Mouse (Mus musculus): ENCODE measurements around the gene Chchd10.

The Chchd10 gene

DNA sequence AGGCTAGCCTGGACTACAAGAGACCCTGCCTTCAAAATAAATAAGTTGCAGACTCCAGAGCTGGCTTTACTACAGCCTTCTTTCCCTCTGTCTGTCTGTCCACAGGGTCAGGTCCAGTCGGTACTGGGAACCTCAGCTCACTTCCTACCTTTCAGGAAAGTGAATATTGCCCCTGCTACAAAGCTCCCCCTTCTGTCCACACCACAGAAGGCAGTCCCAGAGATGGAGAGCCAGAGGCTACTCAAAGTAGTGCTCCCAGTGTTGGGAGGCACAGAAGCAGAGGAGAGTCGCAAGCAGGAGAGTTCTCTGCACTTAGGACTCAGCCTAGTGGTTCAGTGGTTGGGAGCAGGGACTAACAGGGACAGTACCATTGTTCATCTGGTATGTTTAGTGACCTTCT is 8.6 kb upstream of the Chchd10 start:
- no peak for DNase-seq (ENCODE audit: low read depth, low spot score)

DNA sequence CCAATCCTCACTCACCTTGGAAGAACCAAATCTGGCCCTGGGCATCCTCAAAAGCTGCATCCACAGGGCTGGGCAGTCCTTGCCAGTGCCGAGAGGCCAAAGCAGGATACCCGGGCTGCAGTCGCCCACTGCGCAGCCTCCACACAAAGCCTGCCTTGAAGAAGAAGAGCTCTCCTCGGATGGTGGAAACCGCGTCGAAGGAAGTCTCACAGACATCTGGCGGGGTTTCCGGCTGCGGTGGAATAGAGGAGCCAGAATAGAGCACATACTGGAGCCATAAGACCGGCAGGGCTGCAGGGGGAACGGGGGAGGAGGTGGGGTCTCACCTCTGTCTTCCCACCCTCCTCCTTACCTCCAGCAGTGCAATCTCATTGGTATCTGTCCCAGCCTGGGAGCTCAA is 6.5 kb upstream of the Chchd10 start:
- no peak for DNase-seq (ENCODE audit: low read depth, low spot score)

DNA sequence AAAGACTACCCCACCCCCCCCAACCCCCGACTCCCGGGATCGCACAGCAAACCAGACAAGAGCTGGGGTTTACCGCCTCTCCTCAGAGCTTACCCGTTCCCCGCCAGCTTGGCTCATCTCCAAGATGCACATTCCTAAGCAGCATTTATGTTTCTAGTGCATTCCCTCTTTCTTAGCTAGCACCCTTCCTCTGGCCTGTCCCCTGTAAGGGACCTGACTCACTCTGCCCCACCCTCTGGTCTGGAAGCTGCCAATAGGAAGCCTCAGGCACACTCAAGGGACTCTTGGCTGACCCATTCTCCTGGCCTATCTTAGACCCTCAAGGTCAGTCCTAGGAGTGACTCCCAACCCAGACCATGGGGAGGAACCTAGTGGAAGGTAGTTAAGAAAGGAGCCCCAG is 2.6 kb upstream of the Chchd10 start:
- no peak for DNase-seq (ENCODE audit: low read depth, low spot score)

DNA sequence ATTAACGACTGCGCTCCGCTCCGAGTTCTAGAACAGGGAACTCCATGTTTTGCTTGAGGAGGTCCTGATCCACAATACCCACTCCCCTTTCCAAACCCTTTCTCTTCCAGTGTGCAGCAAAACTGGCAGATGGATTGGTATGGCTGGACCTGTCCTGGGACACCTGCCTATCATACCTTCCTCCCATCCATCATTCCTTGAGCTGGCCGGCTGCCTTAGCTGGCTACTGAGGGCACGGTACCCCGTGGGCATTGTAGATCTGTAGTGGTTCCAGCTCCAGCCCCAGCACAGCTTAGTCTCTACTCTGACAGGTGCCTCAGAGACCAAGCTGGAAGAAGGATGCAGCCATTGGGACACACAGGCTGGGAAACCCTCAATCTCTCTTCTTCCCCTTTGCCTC is 1.6 kb upstream of the Chchd10 start:
- DNase-seq (ENCODE audit: low read depth, low spot score): no peak

DNA sequence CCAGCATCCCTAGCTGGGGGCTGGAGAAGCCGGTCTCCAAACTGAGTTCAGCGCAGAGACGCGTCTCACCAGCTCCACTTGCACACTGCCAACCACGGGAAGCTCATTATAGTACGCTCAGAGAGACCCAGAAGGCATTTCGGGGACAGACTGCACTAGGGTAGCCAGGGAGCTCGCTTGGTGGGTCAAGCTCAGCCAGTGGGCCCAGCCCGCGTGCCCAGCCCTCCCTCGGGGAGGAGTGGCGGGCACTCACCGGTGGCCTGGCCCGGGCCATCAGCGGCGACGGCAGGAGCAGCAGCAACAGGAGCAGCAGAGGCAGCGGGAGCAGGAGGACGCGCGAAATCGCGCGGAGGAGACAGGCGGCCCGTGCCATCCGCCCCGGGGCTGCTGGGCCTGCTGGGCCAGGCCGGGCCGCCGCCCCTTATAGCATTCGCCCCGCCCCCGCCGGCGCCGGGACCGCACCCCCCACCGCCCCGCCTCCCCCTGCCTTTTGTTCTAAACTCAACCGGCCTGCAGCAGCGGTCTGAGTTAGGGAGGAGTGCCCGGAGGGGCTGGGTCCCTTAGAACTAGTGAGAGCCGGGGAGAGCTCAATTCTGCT is 750 bp upstream of the Chchd10 start:
- no peak for DNase-seq (ENCODE audit: low read depth, low spot score)

DNA sequence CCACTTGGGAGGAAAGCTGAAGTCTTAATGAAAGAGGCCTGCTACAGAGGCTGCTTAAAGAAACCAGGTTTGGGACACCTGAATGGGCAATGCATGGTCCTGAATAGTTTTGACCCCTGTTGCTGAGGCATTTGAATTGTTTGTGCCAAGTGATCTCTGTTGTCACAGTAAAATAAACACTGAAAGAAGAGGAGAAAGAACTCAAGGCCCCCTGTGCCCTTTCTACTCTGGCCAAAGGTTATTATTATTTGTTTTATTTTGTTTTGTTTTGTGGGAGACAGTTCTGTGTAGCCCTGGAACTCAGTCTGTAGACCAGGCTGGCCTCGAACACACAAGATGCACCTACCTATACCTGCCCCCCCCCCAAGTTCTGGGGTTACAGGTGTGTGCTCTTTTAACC is 2.1 kb downstream of the Chchd10 start:
- no peak for DNase-seq (ENCODE audit: low read depth, low spot score)

DNA sequence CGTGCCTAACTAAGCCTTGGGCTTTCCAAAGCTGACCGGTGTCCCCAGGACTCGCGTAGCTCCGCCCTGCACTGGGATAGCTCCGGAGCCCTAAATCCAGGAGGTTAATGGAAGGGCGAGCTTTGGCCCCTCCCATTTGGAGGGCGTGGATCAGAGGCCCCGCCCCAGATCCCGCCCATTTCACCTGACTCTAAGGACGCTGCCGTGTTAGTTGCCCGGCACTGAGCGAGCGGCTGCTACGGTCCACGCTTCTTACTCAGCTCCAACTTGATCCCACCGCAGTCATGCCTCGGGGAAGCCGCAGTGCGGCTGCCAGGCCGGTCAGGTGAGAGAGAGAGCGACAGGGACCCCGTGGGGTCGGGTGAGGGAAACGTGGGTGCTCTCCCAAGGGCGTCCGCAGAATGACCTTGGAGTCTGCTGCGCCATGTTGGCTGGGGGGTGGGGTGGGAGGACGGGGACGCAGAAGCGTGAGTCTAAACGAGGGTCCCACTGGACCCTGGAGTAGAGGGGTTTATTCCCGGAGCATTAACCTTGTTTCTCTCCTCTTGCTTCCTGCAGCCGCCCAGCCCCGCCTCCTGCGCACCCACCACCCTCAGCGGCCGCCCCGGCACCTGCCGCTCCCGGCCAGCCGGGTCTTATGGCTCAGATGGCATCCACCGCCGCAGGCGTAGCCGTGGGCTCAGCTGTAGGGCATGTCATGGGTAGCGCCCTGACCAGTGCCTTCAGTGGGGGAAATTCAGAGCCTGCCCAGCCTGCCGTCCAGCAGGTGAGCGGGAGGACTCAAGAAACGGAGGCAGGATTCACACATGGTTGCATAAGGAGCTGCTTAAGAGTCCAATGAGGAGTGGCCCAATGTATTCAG is 3.0 kb downstream of the Chchd10 start, which contains the start of gene Mmp11:
Gene Mmp11 (minus strand): TSS at position 817 of the 862 bp plus-strand sequence.
- DNase-seq (ENCODE audit: low read depth, low spot score): peak; percentile 86

DNA sequence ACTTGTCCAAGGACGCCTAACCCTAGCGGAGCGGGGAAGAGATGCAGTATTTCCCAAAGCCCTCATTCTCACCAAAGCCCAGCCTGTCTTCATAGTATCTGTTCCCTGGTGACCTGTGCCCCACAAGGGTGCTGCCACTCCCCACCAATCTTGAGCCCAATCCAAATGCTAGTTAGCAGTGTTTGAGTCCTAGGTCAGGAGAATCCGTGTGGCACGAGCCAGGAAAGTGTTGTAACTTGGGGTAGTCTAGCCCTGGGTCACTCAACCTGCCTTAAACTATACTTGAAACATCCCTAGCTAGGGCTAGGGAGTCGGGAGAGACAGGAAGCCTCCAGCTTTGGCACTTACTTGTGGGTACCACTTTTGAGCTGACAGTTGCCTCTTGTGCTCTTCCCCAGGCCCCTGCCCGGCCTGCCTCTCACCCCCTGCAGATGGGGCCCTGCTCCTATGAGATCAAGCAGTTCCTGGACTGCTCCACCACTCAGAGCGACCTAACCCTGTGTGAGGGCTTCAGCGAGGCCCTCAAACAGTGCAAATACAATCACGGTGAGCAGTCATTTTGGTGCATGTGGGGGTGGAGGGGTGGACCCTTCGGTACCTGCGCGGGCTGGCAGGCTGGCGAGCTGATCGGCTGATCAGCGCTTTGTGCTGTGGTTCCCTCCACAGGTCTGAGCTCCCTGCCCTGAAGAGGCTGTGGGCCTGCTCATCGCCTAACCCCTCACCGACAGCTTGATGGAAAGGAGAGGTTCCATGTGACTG is 4.2 kb downstream of the Chchd10 start:
- DNase-seq (ENCODE audit: low read depth, low spot score): no peak

DNA sequence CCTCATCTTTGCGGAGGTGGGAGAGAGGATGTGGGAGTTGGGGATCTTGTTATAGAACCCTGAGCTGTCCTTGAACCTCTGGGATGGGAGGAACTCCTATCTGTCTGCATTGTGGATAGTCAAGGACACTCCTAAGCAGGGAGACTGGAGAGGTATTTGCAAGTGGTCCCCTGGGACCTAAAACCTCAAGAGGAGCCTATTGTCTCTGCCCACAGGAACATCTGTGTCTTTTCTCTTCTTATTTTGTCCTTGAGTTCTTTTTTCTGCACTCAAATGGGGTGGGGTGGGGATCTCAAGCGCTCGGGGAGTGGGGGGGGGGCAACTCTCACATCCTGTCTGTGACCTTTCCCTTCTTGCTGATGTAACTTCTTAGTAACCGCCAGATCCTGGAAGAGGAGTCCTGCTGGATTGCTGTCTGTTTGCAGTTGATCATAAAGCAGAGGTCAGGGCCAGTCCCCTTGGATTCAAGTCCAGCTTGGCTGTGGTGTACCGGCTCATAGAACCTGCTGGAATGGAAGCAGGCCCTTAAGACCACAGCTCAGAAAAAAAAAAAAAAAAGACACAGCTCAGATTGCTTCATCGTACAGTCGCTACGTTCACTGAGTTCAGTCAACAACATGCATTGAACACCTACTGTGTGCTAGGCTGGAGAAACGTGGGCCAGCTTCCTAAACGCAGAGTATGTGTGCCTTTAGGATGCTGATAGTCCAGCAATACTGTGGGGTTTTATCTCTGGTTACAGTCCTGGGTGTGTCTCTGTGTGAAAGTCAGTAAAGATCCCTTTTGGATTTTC is 5.1 kb downstream of the Chchd10 start:
- DNase-seq (ENCODE audit: low read depth, low spot score): no peak

DNA sequence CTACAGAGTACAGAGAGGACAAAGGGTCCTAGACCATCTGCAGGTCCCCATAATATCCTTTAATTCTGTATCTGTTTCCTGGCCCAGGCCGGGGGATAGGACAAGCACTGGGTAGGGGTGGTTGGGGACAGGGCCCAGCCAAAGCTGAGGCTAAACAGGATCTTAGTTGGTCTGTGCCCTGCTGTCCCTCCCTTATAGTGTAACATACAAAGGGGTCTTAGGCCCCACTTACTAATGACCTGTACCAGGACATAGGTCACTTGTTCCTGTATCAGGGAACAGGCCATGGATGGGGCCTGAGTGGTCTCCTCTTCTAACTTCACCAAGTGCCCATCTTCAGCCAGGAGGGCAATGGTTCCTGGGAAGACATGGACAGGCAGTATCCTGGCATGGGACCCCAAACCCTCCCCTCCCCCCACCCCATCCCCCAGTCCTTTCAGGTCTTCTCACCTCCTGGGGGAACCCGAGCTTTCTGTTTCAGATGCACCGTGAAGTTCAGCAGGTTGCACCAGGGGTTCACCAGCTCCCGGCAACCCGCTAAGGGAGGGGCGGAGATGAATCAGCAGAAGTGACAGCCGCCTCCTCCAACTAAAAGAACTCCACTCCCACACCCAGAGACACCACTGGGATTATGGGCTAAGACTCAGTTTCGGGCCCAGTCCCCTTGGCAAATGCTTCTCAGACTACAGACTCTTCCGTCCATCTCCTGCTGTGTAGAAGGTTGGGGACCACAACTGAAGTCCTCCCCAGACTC is 6.7 kb downstream of the Chchd10 start:
- no peak for DNase-seq (ENCODE audit: low read depth, low spot score)

DNA sequence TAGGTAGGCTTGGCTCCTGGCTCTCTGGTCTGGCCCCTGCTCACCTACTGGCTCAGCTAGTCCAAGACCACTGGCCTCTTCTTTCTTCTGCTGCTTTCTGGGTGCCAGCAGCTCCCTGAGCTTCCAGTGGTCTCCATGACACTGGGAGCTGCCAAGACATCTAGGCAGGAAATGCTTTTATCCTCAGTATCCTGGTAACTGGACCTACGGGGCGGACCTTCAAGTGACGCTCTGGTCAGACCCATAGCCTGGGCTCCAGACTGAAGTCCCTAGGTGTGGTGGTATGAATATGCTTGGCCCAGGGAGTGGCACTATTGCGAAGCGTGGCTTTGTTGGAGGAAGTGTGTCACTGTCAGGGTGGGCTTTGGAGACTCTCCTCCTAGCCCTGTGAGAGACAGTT is 7.6 kb downstream of the Chchd10 start, which contains the start of gene Gm867:
Gene Gm867 (minus strand): TSS at position 153 of the 400 bp plus-strand sequence.
- no peak for DNase-seq (ENCODE audit: low read depth, low spot score)

DNA sequence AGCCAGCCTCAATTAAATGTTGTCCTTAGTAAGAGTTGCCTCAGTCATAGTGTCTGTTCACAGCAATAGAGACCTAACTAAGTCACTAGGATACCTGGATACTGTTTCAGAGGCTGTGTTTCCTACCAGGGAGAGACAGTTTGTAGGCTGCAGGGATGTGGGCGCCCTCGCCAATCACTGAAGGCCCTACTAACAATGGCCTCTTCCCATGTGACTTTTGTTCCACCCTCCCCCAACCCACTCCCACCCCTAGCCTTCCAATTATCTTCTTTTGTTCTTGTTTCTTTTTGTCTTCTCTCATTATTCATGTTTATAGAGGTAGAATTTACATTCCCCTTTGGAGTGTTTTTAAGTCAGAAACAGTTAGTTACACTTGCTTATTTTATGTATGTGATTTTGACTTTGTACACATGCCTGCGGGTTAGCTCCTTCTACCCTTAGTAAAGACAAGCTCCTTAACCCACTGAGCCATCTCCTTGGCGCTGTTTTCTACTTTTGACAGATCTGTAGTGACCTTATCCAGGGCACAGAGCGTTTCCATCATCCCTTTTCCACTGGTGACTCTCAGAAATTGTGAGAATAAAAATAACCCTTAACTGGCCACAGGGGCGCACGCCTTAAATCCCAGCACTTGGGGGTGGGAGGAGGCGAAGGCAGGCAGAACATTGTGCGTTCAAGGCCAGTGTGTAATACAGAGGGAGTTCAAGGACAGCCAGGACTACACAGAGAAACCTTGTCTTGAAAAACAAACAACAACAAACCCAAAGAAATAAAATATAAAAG is 8.3 kb downstream of the Chchd10 start:
- DNase-seq (ENCODE audit: low read depth, low spot score): no peak

DNA sequence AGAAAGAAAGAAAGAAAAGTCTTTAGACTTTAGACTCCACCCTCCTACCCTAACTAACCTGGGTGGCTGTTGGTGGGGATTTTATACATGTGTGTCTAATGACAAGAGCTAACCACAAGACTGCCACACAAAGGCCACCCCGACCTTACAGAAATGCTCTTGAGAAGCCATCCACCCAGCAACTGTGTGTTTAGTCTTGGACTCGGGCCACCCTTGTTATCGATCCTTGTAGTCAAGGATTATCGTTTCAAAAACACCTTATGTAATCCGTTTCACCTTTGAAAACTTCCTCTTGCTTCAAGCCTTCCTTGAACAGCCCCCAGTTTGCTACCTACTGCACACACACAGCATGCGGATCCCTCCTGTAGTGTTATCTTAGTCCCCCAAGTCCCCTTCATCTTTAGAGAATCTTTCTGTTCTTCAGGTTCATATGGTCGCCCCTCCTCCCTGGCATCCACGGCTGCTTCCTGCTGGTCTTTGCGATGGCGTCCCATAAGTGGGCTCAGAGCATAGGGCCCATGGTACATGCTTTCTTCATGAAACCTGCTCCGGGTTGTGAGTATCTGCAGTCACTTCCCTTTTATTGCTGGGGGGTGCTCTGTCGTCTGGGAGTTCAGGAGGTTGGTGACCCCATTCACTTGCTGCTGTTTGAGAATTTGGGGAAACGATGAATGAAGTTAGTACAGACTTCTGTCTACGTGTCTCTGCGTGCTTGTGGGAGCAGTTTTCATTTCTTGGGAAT is 10.0 kb downstream of the Chchd10 start, which contains the start of gene Vpreb3:
Gene Vpreb3 (plus strand): TSS at position 322 of the 742 bp plus-strand sequence.
- DNase-seq (ENCODE audit: low read depth, low spot score): no peak

DNA sequence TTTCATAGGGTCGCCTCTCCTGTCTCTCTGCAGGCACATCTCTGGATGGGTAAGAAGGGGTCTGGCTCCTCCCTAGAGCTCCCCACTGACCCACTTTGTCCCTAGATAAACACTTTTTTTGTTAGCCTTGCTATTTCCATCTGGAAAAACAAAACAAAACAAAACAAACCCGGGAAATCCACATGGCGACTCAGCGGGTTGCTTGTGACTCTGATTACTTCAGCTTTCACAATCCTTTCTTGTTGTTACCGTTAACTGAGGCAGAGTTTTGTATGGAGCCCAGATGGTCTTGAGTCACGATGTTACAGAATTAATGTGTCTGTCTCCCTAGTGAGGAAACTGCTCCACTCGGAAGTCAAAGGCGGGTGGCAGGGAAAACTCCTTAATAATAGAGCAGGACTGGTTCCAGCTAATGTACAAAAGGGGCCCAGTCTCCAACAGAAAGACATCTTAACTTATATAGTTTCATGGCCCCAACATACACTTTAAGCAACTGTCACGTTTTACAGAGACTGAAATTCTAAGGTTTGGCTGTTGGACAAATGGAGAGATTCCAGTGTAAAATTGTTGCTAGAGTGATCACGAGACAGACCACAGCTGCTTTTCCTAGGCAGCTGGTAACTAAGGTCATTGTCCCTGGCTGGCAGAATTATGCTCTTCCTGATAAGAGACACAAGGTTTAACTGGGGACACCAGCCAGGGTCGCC is 11.3 kb downstream of the Chchd10 start:
- no peak for DNase-seq (ENCODE audit: low read depth, low spot score)

DNA sequence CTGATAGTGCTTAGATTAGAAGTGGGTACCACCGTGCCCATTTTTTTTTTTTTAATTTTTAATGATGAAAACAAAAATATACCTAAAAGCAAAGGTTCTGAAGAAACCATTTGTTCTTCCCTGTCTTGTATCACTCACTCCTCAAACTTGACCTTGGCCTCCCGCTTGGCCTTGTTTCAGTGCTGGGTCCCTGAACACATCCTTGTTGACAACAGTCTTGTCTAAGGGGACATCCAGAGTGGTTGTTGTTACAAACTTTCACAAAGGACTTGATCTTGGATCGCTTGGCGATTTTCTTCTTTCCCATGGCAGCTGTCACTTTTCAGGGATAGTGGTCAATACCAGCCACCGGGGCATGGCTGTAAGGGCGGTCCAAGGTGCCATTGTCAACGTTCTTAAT is 12.3 kb downstream of the Chchd10 start:
- DNase-seq (ENCODE audit: low read depth, low spot score): no peak

DNA sequence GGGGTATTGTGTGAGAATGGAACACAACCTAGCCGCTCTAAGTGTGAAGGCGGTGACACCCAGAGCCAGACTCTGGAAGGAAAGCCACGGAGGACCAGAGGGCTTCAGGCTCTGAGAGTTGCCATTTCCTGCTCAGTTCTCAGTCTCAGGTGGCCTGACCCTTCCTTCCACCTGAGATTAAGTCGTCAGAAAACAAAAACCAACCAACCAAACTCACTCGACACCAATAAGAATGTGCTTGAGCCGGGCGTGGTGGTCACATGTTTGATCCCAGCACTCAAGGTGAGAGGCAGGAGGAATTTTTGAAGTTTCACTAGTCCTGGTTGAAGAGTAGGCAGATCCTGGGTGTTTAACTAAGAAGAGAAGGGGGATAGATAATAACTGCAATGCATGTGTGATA is 13.0 kb downstream of the Chchd10 start:
- DNase-seq (ENCODE audit: low read depth, low spot score): no peak

DNA sequence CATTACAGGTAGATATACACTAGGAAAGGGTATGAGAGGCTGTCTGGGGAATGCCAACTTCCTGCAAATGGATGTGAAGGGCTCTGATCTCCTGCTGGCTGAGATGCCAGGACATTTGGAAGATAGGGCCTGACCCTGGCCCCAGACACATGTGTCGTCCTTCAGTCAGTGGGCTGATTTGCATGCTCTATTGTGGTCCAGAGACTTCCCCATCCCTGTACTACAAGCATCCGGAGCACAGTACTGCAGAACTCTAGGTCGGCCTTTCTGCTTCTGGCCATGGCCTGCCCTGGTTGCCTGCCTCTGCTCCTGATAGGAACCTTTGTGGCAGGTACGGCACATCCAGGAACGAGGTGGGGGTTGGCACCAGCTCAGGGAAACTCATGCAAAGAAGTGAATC is 15.1 kb downstream of the Chchd10 start:
- DNase-seq (ENCODE audit: low read depth, low spot score): no peak

Measured in WW6 (cell line).